Mouse (Mus musculus) erythroblast, embryonic 14.5 days (primary cell): ENCODE results near the gene Olfr1311. TPM values are rescaled to one million over a fixed set of nuclear protein-coding genes. Genes with fewer than 3 reads are reported as not detected.
"Not testable (repeated sequence)": the region's sequence is repeated elsewhere in the genome, so short reads cannot be mapped to it uniquely, and the experiment has no call there.

Source experiments
- H3K27me3 ChIP-seq: 2 replicates; pipeline ENCODE4 v1.6.1; 2012; ENCODE audit warnings: inconsistent platforms; ENCODE audit not compliant: control insufficient read depth
- H3K36me3 ChIP-seq: 2 replicates; pipeline ENCODE4 v1.6.1; 2012; ENCODE audit warnings: mild to moderate bottlenecking, inconsistent platforms; ENCODE audit not compliant: control insufficient read depth
- H3K4me1 ChIP-seq: 2 replicates; pipeline ENCODE4 v1.6.1; 2012; ENCODE audit warnings: inconsistent platforms; ENCODE audit not compliant: control insufficient read depth
- H3K4me3 ChIP-seq: replicated peaks from 2 replicates; pipeline ENCODE3; 2012; ENCODE audit warnings: moderate library complexity, mild to moderate bottlenecking, inconsistent platforms
- H3K9me3 ChIP-seq: 2 replicates; pipeline ENCODE4 v1.6.1; 2012; ENCODE audit warnings: low read length, inconsistent platforms, mixed read lengths; ENCODE audit not compliant: control insufficient read depth
- GATA1 ChIP-seq: IDR thresholded peaks from 2 replicates; pipeline ENCODE4 v1.6.1; 2012; ENCODE audit warnings: low read length, inconsistent platforms, mixed read lengths
- TAL1 ChIP-seq: IDR thresholded peaks from 3 replicates; pipeline ENCODE4 v1.6.1; 2012; ENCODE audit warnings: low read length, inconsistent platforms, mixed read lengths
- polyA plus RNA-seq: library from polyadenylated mRNA; stranded (reverse); fragments of >175 nt; gene quantifications from 2 replicates; pipeline ENCODE4 v1.2.3, GENCODE M21; 2012

The Olfr1311 gene
- not detected in 2 replicates for polyA plus RNA-seq

GRCm38 (mm10) chr2:112024312-112024711 lies at the start of gene Olfr1311:
Olfr1311 (minus strand) TSS chr2:112024412.
- TF ChIP-seq TAL1, result no peak
- no peak for TF ChIP-seq GATA1
- H3K4me1 ChIP-seq, result no peaks in the 10 kb centered on the region
- no peak within 1 kb of the TSS for H3K4me3 ChIP-seq
- H3K27me3 ChIP-seq, result no peaks in the 10 kb centered on the region
- peaks cover 2% of the 10 kb centered on the region; the same call in 1 of the 2 replicates for H3K9me3 ChIP-seq
- no peaks in the 10 kb centered on the region for H3K36me3 ChIP-seq

GRCm38 (mm10) chr2:112050138-112050537 lies 25.9 kb upstream of the Olfr1311 start, which contains the start of gene Olfr1312:
Olfr1312 (minus strand) TSS chr2:112050238.
- no peaks in the 10 kb centered on the region for H3K27me3 ChIP-seq
- no peak within 1 kb of the TSS for H3K4me3 ChIP-seq
- H3K9me3 ChIP-seq, result no peaks in the 10 kb centered on the region
- H3K4me1 ChIP-seq, result no peaks in the 10 kb centered on the region
- no peaks in the 10 kb centered on the region for H3K36me3 ChIP-seq
- TF ChIP-seq TAL1 (no peak), GATA1 (no peak)

- not testable (repeated sequence) for H3K36me3 ChIP-seq, H3K4me3 ChIP-seq, H3K27me3 ChIP-seq, H3K9me3 ChIP-seq, H3K4me1 ChIP-seq
These were observed 2.8 kb upstream of the Olfr1311 start for GRCm38 (mm10) chr2:112026971-112027370.

GRCm38 (mm10) chr2:112014900-112015299 lies 9.3 kb downstream of the Olfr1311 start:
- H3K9me3 ChIP-seq, result no peaks in the 10 kb centered on the region
- H3K27me3 ChIP-seq, result no peaks in the 10 kb centered on the region
- TF ChIP-seq GATA1 (no peak), TAL1 (no peak)
- no peak overlapping the region for H3K4me3 ChIP-seq
- H3K4me1 ChIP-seq, result no peaks in the 10 kb centered on the region
- H3K36me3 ChIP-seq, result no peaks in the 10 kb centered on the region

GRCm38 (mm10) chr2:112012608-112013007 lies 11.6 kb downstream of the Olfr1311 start, which contains the start of gene Olfr1310:
Olfr1310 (minus strand) TSS chr2:112012708.
- no peaks in the 10 kb centered on the region for H3K9me3 ChIP-seq
- no peak for TF ChIP-seq TAL1
- TF ChIP-seq GATA1, result no peak
- H3K27me3 ChIP-seq, result no peaks in the 10 kb centered on the region
- H3K4me1 ChIP-seq, result no peaks in the 10 kb centered on the region
- H3K4me3 ChIP-seq, result no peak within 1 kb of the TSS
- no peaks in the 10 kb centered on the region for H3K36me3 ChIP-seq

GRCm38 (mm10) chr2:111990181-111990580 lies 34.0 kb downstream of the Olfr1311 start, which contains the start of gene Olfr1309:
Olfr1309 (minus strand) TSS chr2:111990281.
- Histone ChIP-seq H3K9me3 (0 out of 2 replicates have a peak, but pooled peaks cover 3% of the 10 kb centered on the region), H3K36me3 (no peaks in the 10 kb centered on the region), H3K27me3 (no peaks in the 10 kb centered on the region), H3K4me3 (no peak within 1 kb of the TSS), H3K4me1 (no peaks in the 10 kb centered on the region)
- TF ChIP-seq GATA1 (no peak), TAL1 (no peak)

Other genes starting within 250 kb of the Olfr1311 start
- not detected in 2 replicates for gene Olfr1302, start 247.0 kb downstream of the Olfr1311 start, polyA plus RNA-seq
- not detected in 2 replicates for gene Olfr1303, start 204.1 kb downstream of the Olfr1311 start, polyA plus RNA-seq
- not detected in 2 replicates for gene Olfr1305, start 147.3 kb downstream of the Olfr1311 start, polyA plus RNA-seq
- not detected in 2 replicates for gene Olfr1306, start 108.1 kb downstream of the Olfr1311 start, polyA plus RNA-seq
- gene Olfr1307, start 75.0 kb downstream of the Olfr1311 start, polyA plus RNA-seq, result not detected in 2 replicates
- gene Olfr1308, start 59.5 kb downstream of the Olfr1311 start, polyA plus RNA-seq, result not detected in 2 replicates
- gene Olfr1309, start 34.1 kb downstream of the Olfr1311 start, polyA plus RNA-seq, result not detected in 2 replicates
- not detected in 2 replicates for gene Olfr1310, start 11.7 kb downstream of the Olfr1311 start, polyA plus RNA-seq
- gene Olfr1312, start 25.8 kb upstream of the Olfr1311 start, polyA plus RNA-seq, result not detected in 2 replicates
- not detected in 2 replicates for gene Olfr1313, start 53.4 kb upstream of the Olfr1311 start, polyA plus RNA-seq
- gene Olfr1314, start 72.4 kb upstream of the Olfr1311 start, polyA plus RNA-seq, result not detected in 2 replicates
- gene Olfr1315-ps1, start 91.0 kb upstream of the Olfr1311 start, polyA plus RNA-seq, result not detected in 2 replicates
- gene Olfr1316, start 110.6 kb upstream of the Olfr1311 start, polyA plus RNA-seq, result not detected in 2 replicates
- 0.03 TPM in 1 of 2 replicates, not detected in the other for gene Olfr1317, start 115.9 kb upstream of the Olfr1311 start, polyA plus RNA-seq
- gene Olfr1318, start 129.8 kb upstream of the Olfr1311 start, polyA plus RNA-seq, result 0.03 TPM in 1 of 2 replicates, not detected in the other
- 0.11 and 0.85 TPM in 2 replicates for gene Lpcat4, start 215.1 kb upstream of the Olfr1311 start, polyA plus RNA-seq
- gene Nutm1, start 234.9 kb upstream of the Olfr1311 start, polyA plus RNA-seq, result not detected in 2 replicates
- gene Nop10, start 237.5 kb upstream of the Olfr1311 start, polyA plus RNA-seq, result 1.5 and 1.9 TPM in 2 replicates
- 0.24 and 0.47 TPM in 2 replicates for gene Slc12a6, start 241.4 kb upstream of the Olfr1311 start, polyA plus RNA-seq
- not detected in 2 replicates for gene Gm21985, start 241.9 kb upstream of the Olfr1311 start, polyA plus RNA-seq